Mouse (Mus musculus) CH12.LX (cell line): ENCODE data around the gene Wdr91. TPM values are rescaled to one million over a fixed set of nuclear protein-coding genes. Genes with fewer than 3 reads are reported as not detected.
A peak's percentile ranks its signal among the peaks of the same experiment; 100 is the strongest.

Experiments
- DNase-seq: peaks from one replicate; pipeline ENCODE4 v3.0.0-alpha.2; 2013; ENCODE audit errors: extremely low read depth
- H3K27ac ChIP-seq: 2 replicates; pipeline ENCODE4 v1.5.1; 2012; ENCODE audit warnings: low read depth, mild to moderate bottlenecking, control low read depth, moderate library complexity; ENCODE audit not compliant: insufficient read depth
- H3K27me3 ChIP-seq: replicated peaks from 2 replicates; pipeline ENCODE3; 2012; ENCODE audit warnings: inconsistent platforms
- H3K36me3 ChIP-seq, 2 experiments: replicated peaks in 1 of 2; 2 replicates each; pipeline versions ENCODE3 to v1.6.1; 2012; ENCODE audit warnings: inconsistent platforms in 1 of 2, low read length in 1 of 2, mild to moderate bottlenecking in 1 of 2, mixed read lengths in 1 of 2, moderate library complexity in 1 of 2; ENCODE audit not compliant: control insufficient read depth in 1 of 2, insufficient read depth in 1 of 2
- H3K4me1 ChIP-seq, 2 experiments: 2 replicates each; pipeline ENCODE4 v1.6.1; 2012; ENCODE audit warnings: inconsistent platforms in 1 of 2, moderate library complexity in 1 of 2; ENCODE audit not compliant: insufficient read depth in 2 of 2, control insufficient read depth in 1 of 2
- H3K4me2 ChIP-seq: 2 replicates; pipeline ENCODE4 v1.6.1; 2012; ENCODE audit warnings: low read depth, mild to moderate bottlenecking, control low read depth; ENCODE audit not compliant: poor library complexity, insufficient read depth, severe bottlenecking
- H3K4me3 ChIP-seq, 3 experiments: fragments of 150-350 bp in 1 of 3; sonication (generic) in 1 of 3; replicated peaks in 1 of 3; 2 replicates each; pipeline versions ENCODE3 to v1.5.1; 2011 to 2012; ENCODE audit warnings: low read depth in 2 of 3, low read length in 2 of 3, mild to moderate bottlenecking in 2 of 3, moderate library complexity in 2 of 3, control low read depth in 1 of 3, improper control_type of control experiment in 1 of 3, inconsistent platforms in 1 of 3, mixed read lengths in 1 of 3; ENCODE audit not compliant: poor library complexity in 1 of 3
- H3K79me2 ChIP-seq: replicated peaks from 2 replicates; pipeline ENCODE4 v1.6.1; 2012; ENCODE audit warnings: mild to moderate bottlenecking, moderate library complexity; ENCODE audit not compliant: control insufficient read depth, poor library complexity, insufficient read depth, severe bottlenecking; ENCODE audit errors: extremely low read depth
- H3K9ac ChIP-seq: 2 replicates; pipeline ENCODE4 v1.6.1; 2012; ENCODE audit warnings: low read depth, mild to moderate bottlenecking, control low read depth, moderate library complexity; ENCODE audit not compliant: insufficient read depth
- H3K9me3 ChIP-seq: replicated peaks from 2 replicates; pipeline ENCODE3; 2012; ENCODE audit warnings: low read length, inconsistent platforms, mixed read lengths
- BHLHE40 ChIP-seq: IDR thresholded peaks from 2 replicates; pipeline ENCODE4 v1.6.1; 2011; ENCODE audit warnings: mild to moderate bottlenecking, low read depth, low read length, improper control_type of control experiment
- CHD1 ChIP-seq: IDR thresholded peaks from 2 replicates; pipeline ENCODE4 v1.6.1; 2012; ENCODE audit warnings: low read depth, low read length, improper control_type of control experiment, inconsistent platforms
- CTCF ChIP-seq, 2 experiments: IDR thresholded peaks in 1 of 2; conservative IDR thresholded peaks in 1 of 2; 2 replicates each; pipeline ENCODE4 v1.5.1; 2011 to 2012; ENCODE audit warnings: low read depth in 2 of 2, low read length in 2 of 2, improper control_type of control experiment in 1 of 2, inconsistent platforms in 1 of 2, mild to moderate bottlenecking in 1 of 2, moderate library complexity in 1 of 2
- ELF1 ChIP-seq: IDR thresholded peaks from 2 replicates; pipeline ENCODE4 v1.6.1; 2014; ENCODE audit warnings: low read depth, mild to moderate bottlenecking, inconsistent platforms, low read length, improper control_type of control experiment
- HCFC1 ChIP-seq: IDR thresholded peaks from 2 replicates; pipeline ENCODE4 v1.6.1; 2012; ENCODE audit warnings: low read depth, mild to moderate bottlenecking, inconsistent platforms, low read length, improper control_type of control experiment
- KAT2A ChIP-seq: IDR thresholded peaks from 2 replicates; pipeline ENCODE4 v1.6.1; 2012; ENCODE audit warnings: low read length, improper control_type of control experiment, inconsistent platforms; ENCODE audit not compliant: insufficient replicate concordance
- MAFK ChIP-seq: IDR thresholded peaks from 2 replicates; pipeline ENCODE4 v1.6.1; 2011; ENCODE audit warnings: low read length, improper control_type of control experiment; ENCODE audit not compliant: insufficient replicate concordance
- MAX ChIP-seq: IDR thresholded peaks from 2 replicates; pipeline ENCODE4 v1.6.1; 2011; ENCODE audit warnings: low read length, improper control_type of control experiment
- MAZ ChIP-seq: IDR thresholded peaks from 2 replicates; pipeline ENCODE4 v1.6.1; 2012; ENCODE audit warnings: low read depth, mild to moderate bottlenecking, inconsistent platforms, low read length, improper control_type of control experiment, moderate library complexity
- MXI1 ChIP-seq: IDR thresholded peaks from 2 replicates; pipeline ENCODE4 v1.6.1; 2011; ENCODE audit warnings: mild to moderate bottlenecking, low read depth, low read length, improper control_type of control experiment
- MYC ChIP-seq: IDR thresholded peaks from 2 replicates; pipeline ENCODE4 v1.6.1; 2011; ENCODE audit warnings: low read depth, mild to moderate bottlenecking, improper control_type of control experiment, low read length
- NELFE ChIP-seq: IDR thresholded peaks from 2 replicates; pipeline ENCODE4 v1.6.1; 2011; ENCODE audit warnings: low read depth, low read length, improper control_type of control experiment
- NRF1 ChIP-seq: IDR thresholded peaks from 2 replicates; pipeline ENCODE4 v1.6.1; 2014; ENCODE audit warnings: low read depth, mild to moderate bottlenecking, inconsistent platforms, low read length, improper control_type of control experiment, moderate library complexity
- POLR2A ChIP-seq: IDR thresholded peaks from 2 replicates; pipeline ENCODE4 v1.6.1; 2011; ENCODE audit warnings: low read depth, mild to moderate bottlenecking, improper control_type of control experiment, low read length
- POLR2AphosphoS2 ChIP-seq: IDR thresholded peaks from 2 replicates; pipeline ENCODE4 v1.6.1; 2011; ENCODE audit warnings: low read depth, low read length, improper control_type of control experiment
- SIN3A ChIP-seq: IDR thresholded peaks from 2 replicates; pipeline ENCODE4 v1.6.1; 2012; ENCODE audit warnings: low read length, improper control_type of control experiment, inconsistent platforms
- TBP ChIP-seq: conservative IDR thresholded peaks from 2 replicates; pipeline ENCODE4 v1.6.1; 2011; ENCODE audit warnings: low read depth, low read length, improper control_type of control experiment
- TCF12 ChIP-seq: IDR thresholded peaks from 2 replicates; pipeline ENCODE4 v1.6.1; 2014; ENCODE audit warnings: low read depth, mild to moderate bottlenecking, inconsistent platforms, low read length, improper control_type of control experiment
- USF1 ChIP-seq: IDR thresholded peaks from 2 replicates; pipeline ENCODE4 v1.6.1; 2014; ENCODE audit warnings: low read depth, mild to moderate bottlenecking, inconsistent platforms, low read length, improper control_type of control experiment
- USF2 ChIP-seq: conservative IDR thresholded peaks from 2 replicates; pipeline ENCODE4 v1.6.1; 2011; ENCODE audit warnings: low read depth, low read length, improper control_type of control experiment
- ZC3H11A ChIP-seq: IDR thresholded peaks from 2 replicates; pipeline ENCODE4 v1.6.1; 2012; ENCODE audit warnings: low read depth, mild to moderate bottlenecking, inconsistent platforms, low read length, improper control_type of control experiment
- ZNF384 ChIP-seq: IDR thresholded peaks from 2 replicates; pipeline ENCODE4 v1.6.1; 2012; ENCODE audit warnings: low read depth, low read length, improper control_type of control experiment, inconsistent platforms
- dilution Hi-C: fragments of 300-500 bp; cut with MboI; formaldehyde crosslinking; loops from 2 replicates; pipeline ENCODE4 v1.14.3; 2020; ENCODE audit warnings: low sequenced_read_pairs; ENCODE audit not compliant: extremely low pct_unique_long_range_greater_than_20kb, extremely low pct_ligation_motif_present
- in situ Hi-C: fragments of 300-500 bp; cut with MboI; formaldehyde crosslinking; loops from 3 replicates; pipeline ENCODE4 v1.14.3; 2019; ENCODE audit warnings: low sequenced_read_pairs, low pct_ligation_motif_present, low pct_unique_long_range_greater_than_20kb, mixed read lengths
- polyA plus RNA-seq: library from polyadenylated mRNA; unstranded; fragments of >175 nt; gene quantifications from 2 replicates; pipeline ENCODE4 v1.2.1, GENCODE M21; 2012; ENCODE audit warnings: low read depth; ENCODE audit not compliant: insufficient read length
- total RNA-seq, 2 experiments: library from RNA; depleted of rRNA; stranded (reverse); fragments of 300-350 nt in 1 of 2; fragments of >200 nt in 1 of 2; gene quantifications; 2 replicates each; pipeline ENCODE4 v1.2.3; 2012 to 2014

The Wdr91 gene
- total RNA-seq (2012; rRNA removed) (19.8 and 26.5 TPM in 2 replicates), total RNA-seq (2014; rRNA removed) (10.6 and 11.3 TPM in 2 replicates), polyA plus RNA-seq (19.2 and 23.8 TPM in 2 replicates)

- dilution Hi-C loops = no loop called here
- Histone ChIP-seq H3K36me3 (peaks cover 22 to 35% of the 10 kb centered on the region in 2 experiments), H3K9me3 (no peaks in the 10 kb centered on the region), H3K4me3 (peak within 1 kb of the TSS; percentile 64 to 97 (median 82)), H3K9ac (peak within 1 kb of the TSS; percentile 46), H3K4me1 (peaks cover 0 to 31% of the 10 kb centered on the region in 2 experiments; a peak in 2 of 4 replicates), H3K4me2 (peak within 1 kb of the TSS; percentile 97)
- in situ Hi-C loops = no loop called here
- TF ChIP-seq NRF1 (peak; percentile 78), HCFC1 (peak; percentile 52; the same call in 1 of the 2 replicates), SIN3A (peak; percentile 59; the same call in 1 of the 2 replicates), MAX (0 out of 2 replicates have a peak, but pooled peaks have one; percentile 58), KAT2A (0 out of 2 replicates have a peak, but pooled peaks have one; percentile 17), MAFK (no peak), TCF12 (peak; percentile 48; the same call in 1 of the 2 replicates), POLR2A (peak; percentile 88), USF1 (no peak), MXI1 (peak; percentile 75; the same call in 1 of the 2 replicates), ELF1 (peak; percentile 18; the same call in 1 of the 2 replicates), NELFE (peak; percentile 66), CTCF (conservative IDR thresholded peaks at IDR 0.05 in 1 of 2, IDR thresholded peaks at IDR 0.05 in 1 of 2; ENCODE audit: low read depth in 2 of 2, low read length in 2 of 2) (peak in 1 of 2 experiments; percentile 34; a peak in 2 of 4 replicates), BHLHE40 (no peak)
- TF ChIP-seq, all 38 proteins: peak for 11
- H3K79me2 ChIP-seq = peaks cover 6% of the 10 kb centered on the region
- peak; percentile 83 for DNase-seq
- H3K27ac ChIP-seq = peak within 1 kb of the TSS; percentile 54; the same call in 1 of the 2 replicates
- H3K27me3 ChIP-seq = no peaks in the 10 kb centered on the region
These were observed at the start of gene Wdr91 for GRCm38 (mm10) chr6:34910371-34911219. Gene Wdr91, minus strand, starts transcription at chr6:34910876.

- Histone ChIP-seq H3K4me2 (no peak overlapping the region), H3K27ac (no peak overlapping the region), H3K4me3 (no peak overlapping the region), H3K9me3 (no peaks in the 10 kb centered on the region), H3K27me3 (no peaks in the 10 kb centered on the region), H3K4me1 (peaks cover 12 to 25% of the 10 kb centered on the region in 2 experiments), H3K79me2 (no peaks in the 10 kb centered on the region), H3K9ac (no peak overlapping the region), H3K36me3 (no peaks in the 10 kb centered on the region)
- in situ Hi-C loops (no loop called here), dilution Hi-C loops (no loop called here)
- TF ChIP-seq MYC = no peak
- no peak for TF ChIP-seq USF2
- TF ChIP-seq MAX = no peak
- no peak for TF ChIP-seq CHD1
- no peak for TF ChIP-seq MAZ
- TF ChIP-seq ZNF384 = no peak
- no peak for TF ChIP-seq ELF1
- no peak for TF ChIP-seq NELFE
- TF ChIP-seq TBP = no peak
- TF ChIP-seq POLR2AphosphoS2 = no peak
- TF ChIP-seq ZC3H11A = no peak
- DNase-seq = no peak
These were observed 48.5 kb upstream of the Wdr91 start for GRCm38 (mm10) chr6:34959131-34959530.
